In genomic region chr13:63039848-63040247, GRCm38 (mm10) we compare ENCODE assay signal across 18 mouse cellular contexts.
DNase-seq lines count a peak whose midpoint lies in the region; ATAC-seq and TF ChIP-seq lines count a peak whose summit lies in the region.
"Had no signal": no experiment of that assay in that cellular context is flagged by ENCODE, and none has a peak within 500 bp of the region (broad histone marks: within the 10 kb centered on the region; RNA-seq: fewer than 3 reads in every experiment).

No protein-coding gene starts in this region.

- no peak for TF ChIP-seq EP300 in heart, adult 2 months (IDR thresholded peaks at IDR 0.05; ENCODE audit: insufficient read depth, low read depth, low read length)
- no peak for TF ChIP-seq EP300 in stomach, postnatal 0 days (optimal IDR thresholded peaks at IDR 0.05)

- peak overlapping the region; percentile 30 for H3K27ac ChIP-seq in heart, adult 2 months
- H3K27ac ChIP-seq in stomach, postnatal 0 days (replicated peaks), result 0 out of 2 replicates have a peak overlapping the region, but pooled peaks have one; percentile 35
- H3K27ac ChIP-seq in midbrain, postnatal 0 days (ENCODE audit: low read depth, low read length), result no peak overlapping the region
- H3K27ac ChIP-seq: forebrain, embryonic 13.5 days; hindbrain, postnatal 0 days; limb, embryonic 15.5 days had no signal

- no peaks in the 10 kb centered on the region for H3K36me3 ChIP-seq in heart, adult 2 months (ENCODE audit: control insufficient read depth, insufficient read depth, low read length)
- no peaks in the 10 kb centered on the region for H3K36me3 ChIP-seq in stomach, postnatal 0 days (ENCODE audit: control insufficient read depth, insufficient read depth, low read length)
- no peaks in the 10 kb centered on the region for H3K36me3 ChIP-seq in midbrain, postnatal 0 days (ENCODE audit: insufficient read depth, low read length)
- H3K36me3 ChIP-seq: limb, embryonic 15.5 days had no signal

- H3K4me3 ChIP-seq in heart, adult 2 months, result no peak overlapping the region
- H3K4me3 ChIP-seq in stomach, postnatal 0 days (ENCODE audit: low read depth, low read length), result no peak overlapping the region
- H3K4me3 ChIP-seq in midbrain, postnatal 0 days (ENCODE audit: low read depth, low read length), result no peak overlapping the region
- H3K4me3 ChIP-seq: forebrain, embryonic 13.5 days; limb, embryonic 15.5 days had no signal

- H3K9me3 ChIP-seq in stomach, postnatal 0 days (ENCODE audit: control insufficient read depth, low read length), result no peaks in the 10 kb centered on the region
- no peaks in the 10 kb centered on the region for H3K9me3 ChIP-seq in midbrain, postnatal 0 days (ENCODE audit: low read length)
- H3K9me3 ChIP-seq: forebrain, embryonic 13.5 days; limb, embryonic 15.5 days had no signal

- no peak overlapping the region for H3K9ac ChIP-seq in heart, adult 2 months (ENCODE audit: low read depth, low read length)
- H3K9ac ChIP-seq in stomach, postnatal 0 days (ENCODE audit: low read length), result no peak overlapping the region
- H3K9ac ChIP-seq in midbrain, postnatal 0 days (replicated peaks; ENCODE audit: low read length, poor library complexity, severe bottlenecking), result no peak overlapping the region
- H3K9ac ChIP-seq: forebrain, embryonic 13.5 days; limb, embryonic 15.5 days had no signal

- TF ChIP-seq POLR2A in heart, adult 2 months (IDR thresholded peaks at IDR 0.05; ENCODE audit: insufficient read depth, low read depth, low read length), result no peak

- no peaks in the 10 kb centered on the region for H3K27me3 ChIP-seq in heart, adult 2 months (ENCODE audit: control insufficient read depth, insufficient read depth, low read length)
- H3K27me3 ChIP-seq in stomach, postnatal 0 days (ENCODE audit: control insufficient read depth, insufficient read depth, low read length), result no peaks in the 10 kb centered on the region
- no peaks in the 10 kb centered on the region for H3K27me3 ChIP-seq in midbrain, postnatal 0 days (ENCODE audit: insufficient read depth, low read length)
- H3K27me3 ChIP-seq: CH12.LX; forebrain, embryonic 13.5 days; limb, embryonic 15.5 days had no signal

- TF ChIP-seq CTCF in heart, adult 2 months (IDR thresholded peaks at IDR 0.05), result no peak
- no peak for TF ChIP-seq CTCF in stomach, postnatal 0 days (IDR thresholded peaks at IDR 0.05; ENCODE audit: low read depth)
- no peak for TF ChIP-seq CTCF in midbrain, postnatal 0 days (IDR thresholded peaks at IDR 0.05)

- intact Hi-C loops in heart, adult 2 months (cut with DNase I), result loop anchor here (5.0 kb wide), 1 partner anchor 68 kb away; no protein-coding TSS in a partner anchor

- peaks cover 2% of the 10 kb centered on the region for H3K4me1 ChIP-seq in heart, adult 2 months (ENCODE audit: control insufficient read depth, insufficient read depth, low read length)
- H3K4me1 ChIP-seq in stomach, postnatal 0 days (replicated peaks; ENCODE audit: control insufficient read depth, insufficient read depth), result no peaks in the 10 kb centered on the region
- H3K4me1 ChIP-seq in midbrain, postnatal 0 days (ENCODE audit: insufficient read depth, low read length), result no peaks in the 10 kb centered on the region
- H3K4me1 ChIP-seq: forebrain, embryonic 13.5 days had no signal

- no peaks in the 10 kb centered on the region for H3K79me2 ChIP-seq in heart, adult 2 months (replicated peaks; ENCODE audit: control insufficient read depth, insufficient read depth, low read length)

- no peak overlapping the region for H3K4me2 ChIP-seq in stomach, postnatal 0 days (replicated peaks; ENCODE audit: low read depth)
- no peak overlapping the region for H3K4me2 ChIP-seq in midbrain, postnatal 0 days (ENCODE audit: low read depth, low read length, poor library complexity, severe bottlenecking)
- H3K4me2 ChIP-seq: forebrain, embryonic 13.5 days; limb, embryonic 15.5 days; midbrain, embryonic 11.5 days had no signal

- 55% methylated on average over 2 of the region's 2 CpGs for WGBS in heart, adult 2 months
- 53% methylated on average over 2 of the region's 2 CpGs for WGBS in stomach, postnatal 0 days
- WGBS in midbrain, postnatal 0 days, result 78% methylated on average over 2 of the region's 2 CpGs

- DNase-seq in heart, adult 2 months, result no peak
- no peak for DNase-seq in heart, adult 11 months
- DNase-seq in kidney, adult 9 months, result peak; percentile 29
- no peak for DNase-seq in kidney, postnatal 25 days
- peak; percentile 32 for DNase-seq in lung, postnatal 10 days
- DNase-seq in lung, postnatal 36 days, result no peak
- DNase-seq in stomach, postnatal 0 days (ENCODE audit: low spot score), result no peak
- no peak for DNase-seq in midbrain, postnatal 0 days (ENCODE audit: low spot score)
- DNase-seq: adrenal gland, adult 2 months; cerebellum, postnatal 25 days; retina, postnatal 1 day; right cerebral cortex, postnatal 4 days; thymus, adult 18-20 months had no signal

- no peak for ATAC-seq in stomach, postnatal 0 days (ENCODE audit: low FRiP score, low TSS enrichment)
- ATAC-seq in midbrain, postnatal 0 days (ENCODE audit: low FRiP score), result no peak
- ATAC-seq: forebrain, embryonic 13.5 days; hindbrain, postnatal 0 days had no signal

Comparison
In these comparisons a context has a peak if more than half of its experiments do, and no peak if none do; other contexts are left out.
1. DNase-seq: peak in kidney, adult 9 months (single experiment) and lung, postnatal 10 days (single experiment); none in heart, adult 2 months (0 of 2), heart, adult 11 months (single experiment), kidney, postnatal 25 days (0 of 2), lung, postnatal 36 days (single experiment), stomach, postnatal 0 days (single experiment) and midbrain, postnatal 0 days (single experiment).